Mouse (Mus musculus) lung, postnatal 25 days (tissue): ENCODE measurements at regions not wholly inside any gene's neighbourhood (a gene's known extent, or its start where the extent isn't known, plus 50 kb on each side); places are given as distances from the start of the nearest gene placed in this dataset.

Experiments
- DNase-seq: peaks from one replicate; pipeline ENCODE4 v3.0.0; 2022; ENCODE audit warnings: low spot score

- DNase-seq = no peak
Measured at GRCm38 (mm10) chrX:9738904-9739303, 76.1 kb upstream of the Dynlt3 start.

GRCm38 (mm10) chrX:9742518-9742917 lies 79.7 kb upstream of the Dynlt3 start:
- no peak for DNase-seq

GRCm38 (mm10) chrX:9747305-9747938 lies 84.6 kb upstream of the Dynlt3 start:
- DNase-seq = peak; percentile 18

GRCm38 (mm10) chrX:9752954-9753572 lies 90.3 kb upstream of the Dynlt3 start:
- DNase-seq = no peak

GRCm38 (mm10) chrX:9769540-9769939 lies 77.2 kb upstream of the Hypm start:
- DNase-seq = no peak

GRCm38 (mm10) chrX:9777498-9777897 lies 69.2 kb upstream of the Hypm start:
- DNase-seq = no peak

GRCm38 (mm10) chrX:9789542-9789941 lies 57.2 kb upstream of the Hypm start:
- DNase-seq = no peak
